Mouse (Mus musculus) MEL (cell line): Measurements from ENCODE around the gene Ostm1. TPM values are rescaled to one million over a fixed set of nuclear protein-coding genes. Genes with fewer than 3 reads are reported as not detected.

ENCODE experiments used
- DNase-seq: peaks from one replicate; pipeline ENCODE4 v3.0.0; 2011; ENCODE audit warnings: low read depth, low spot score
- H3K27ac ChIP-seq: 2 replicates; pipeline ENCODE4 v1.5.1; 2012; ENCODE audit warnings: low read depth, mild to moderate bottlenecking, control low read depth, low read length, moderate library complexity; ENCODE audit not compliant: control insufficient read depth
- H3K27me3 ChIP-seq, 2 experiments: fragments of 150-350 bp in 1 of 2; sonication (generic) in 1 of 2; 2 replicates each; pipeline ENCODE4 v1.6.1; 2012; ENCODE audit warnings: low read length in 2 of 2, mild to moderate bottlenecking in 2 of 2, improper control_type of control experiment in 1 of 2, moderate library complexity in 1 of 2; ENCODE audit not compliant: insufficient read depth in 2 of 2, control insufficient read depth in 1 of 2
- H3K36me3 ChIP-seq, 2 experiments: 2 replicates each; pipeline ENCODE4 v1.6.1; 2012 to 2014; ENCODE audit warnings: low read length in 2 of 2, improper control_type of control experiment in 1 of 2, inconsistent platforms in 1 of 2, mild to moderate bottlenecking in 1 of 2; ENCODE audit not compliant: insufficient read depth in 2 of 2, control insufficient read depth in 1 of 2
- H3K4me1 ChIP-seq, 2 experiments: fragments of 150-350 bp in 1 of 2; sonication (generic) in 1 of 2; 2 replicates each; pipeline ENCODE4 v1.6.1; 2012; ENCODE audit warnings: low read length in 2 of 2, improper control_type of control experiment in 1 of 2, mild to moderate bottlenecking in 1 of 2; ENCODE audit not compliant: insufficient read depth in 2 of 2, control insufficient read depth in 1 of 2
- H3K4me3 ChIP-seq, 2 experiments: fragments of 150-350 bp in 1 of 2; sonication (generic) in 1 of 2; 2 replicates each; pipeline ENCODE4 v1.5.1; 2012; ENCODE audit warnings: low read depth in 2 of 2, low read length in 2 of 2, mild to moderate bottlenecking in 2 of 2, moderate library complexity in 2 of 2, control low read depth in 1 of 2, improper control_type of control experiment in 1 of 2; ENCODE audit not compliant: control insufficient read depth in 1 of 2, insufficient read depth in 1 of 2
- H3K79me2 ChIP-seq: 2 replicates; pipeline ENCODE4 v1.6.1; 2012; ENCODE audit warnings: mild to moderate bottlenecking, low read length, moderate library complexity; ENCODE audit not compliant: control insufficient read depth, poor library complexity, insufficient read depth
- H3K9ac ChIP-seq: 2 replicates; pipeline ENCODE4 v1.6.1; 2012; ENCODE audit warnings: low read depth, mild to moderate bottlenecking, control low read depth, low read length, moderate library complexity; ENCODE audit not compliant: control insufficient read depth, poor library complexity, severe bottlenecking
- H3K9me3 ChIP-seq: fragments of 150-350 bp; sonication (generic); replicated peaks from 2 replicates; pipeline ENCODE4 v1.6.1; 2012; ENCODE audit warnings: mild to moderate bottlenecking, low read length, improper control_type of control experiment, moderate library complexity; ENCODE audit not compliant: insufficient read depth
- BHLHE40 ChIP-seq: IDR thresholded peaks from 2 replicates; pipeline ENCODE4 v1.6.1; 2012; ENCODE audit warnings: low read depth, mild to moderate bottlenecking, inconsistent platforms, low read length, improper control_type of control experiment, borderline replicate concordance
- CHD1 ChIP-seq: IDR thresholded peaks from 2 replicates; pipeline ENCODE4 v1.6.1; 2012; ENCODE audit warnings: low read depth, mild to moderate bottlenecking, inconsistent platforms, low read length, improper control_type of control experiment
- CHD2 ChIP-seq: IDR thresholded peaks from 2 replicates; pipeline ENCODE4 v1.6.1; 2011; ENCODE audit warnings: low read length, improper control_type of control experiment
- ELF1 ChIP-seq: IDR thresholded peaks from 2 replicates; pipeline ENCODE4 v1.6.1; 2014; ENCODE audit warnings: low read depth, mild to moderate bottlenecking, inconsistent platforms, low read length, improper control_type of control experiment, moderate library complexity
- ETS1 ChIP-seq: IDR thresholded peaks from 2 replicates; pipeline ENCODE4 v1.6.1; 2012; ENCODE audit warnings: low read depth, mild to moderate bottlenecking, inconsistent platforms, low read length, improper control_type of control experiment, moderate library complexity
- KAT2A ChIP-seq: conservative IDR thresholded peaks from 2 replicates; pipeline ENCODE4 v1.6.1; 2012; ENCODE audit warnings: low read depth, low read length, improper control_type of control experiment, inconsistent platforms
- MAFK ChIP-seq: IDR thresholded peaks from 2 replicates; pipeline ENCODE4 v1.6.1; 2011; ENCODE audit warnings: low read depth, mild to moderate bottlenecking, low read length, improper control_type of control experiment, borderline replicate concordance
- MAZ ChIP-seq: IDR thresholded peaks from 2 replicates; pipeline ENCODE4 v1.6.1; 2012; ENCODE audit warnings: low read depth, mild to moderate bottlenecking, inconsistent platforms, low read length, improper control_type of control experiment
- MEF2A ChIP-seq: IDR thresholded peaks from 2 replicates; pipeline ENCODE4 v1.6.1; 2014; ENCODE audit warnings: low read depth, mild to moderate bottlenecking, inconsistent platforms, low read length, improper control_type of control experiment; ENCODE audit not compliant: poor library complexity, insufficient replicate concordance, severe bottlenecking; ENCODE audit errors: extremely low read depth
- MXI1 ChIP-seq: IDR thresholded peaks from 2 replicates; pipeline ENCODE4 v1.6.1; 2011; ENCODE audit warnings: mild to moderate bottlenecking, low read depth, low read length, improper control_type of control experiment
- MYB ChIP-seq: IDR thresholded peaks from 2 replicates; pipeline ENCODE4 v1.6.1; 2011; ENCODE audit warnings: mild to moderate bottlenecking, low read depth, low read length, improper control_type of control experiment
- MYC ChIP-seq: IDR thresholded peaks from 2 replicates; pipeline ENCODE4 v1.6.1; 2011; ENCODE audit warnings: low read depth, mild to moderate bottlenecking, low read length, improper control_type of control experiment, moderate library complexity
- POLR2A ChIP-seq, 2 experiments: IDR thresholded peaks; 2 replicates each; pipeline ENCODE4 v1.6.1; 2011 to 2012; ENCODE audit warnings: low read length in 2 of 2, mild to moderate bottlenecking in 2 of 2, control low read depth in 1 of 2, improper control_type of control experiment in 1 of 2, low read depth in 1 of 2, moderate library complexity in 1 of 2; ENCODE audit not compliant: control insufficient read depth in 1 of 2, insufficient read depth in 1 of 2, poor library complexity in 1 of 2
- POLR2AphosphoS5 ChIP-seq: IDR thresholded peaks from 2 replicates; pipeline ENCODE4 v1.6.1; 2012; ENCODE audit warnings: low read depth, borderline replicate concordance, mild to moderate bottlenecking, inconsistent platforms, low read length, moderate library complexity, mixed read lengths
- RAD21 ChIP-seq: IDR thresholded peaks from 2 replicates; pipeline ENCODE4 v1.6.1; 2011; ENCODE audit warnings: mild to moderate bottlenecking, low read depth, low read length, improper control_type of control experiment
- RCOR1 ChIP-seq: IDR thresholded peaks from 2 replicates; pipeline ENCODE4 v1.6.1; 2012; ENCODE audit warnings: low read depth, mild to moderate bottlenecking, inconsistent platforms, low read length, improper control_type of control experiment
- SIN3A ChIP-seq: IDR thresholded peaks from 2 replicates; pipeline ENCODE4 v1.6.1; 2012; ENCODE audit warnings: low read length, improper control_type of control experiment, inconsistent platforms
- SMC3 ChIP-seq: IDR thresholded peaks from 2 replicates; pipeline ENCODE4 v1.6.1; 2011; ENCODE audit warnings: low read depth, low read length, improper control_type of control experiment
- TAL1 ChIP-seq: IDR thresholded peaks from 2 replicates; pipeline ENCODE4 v1.6.1; 2012; ENCODE audit warnings: mild to moderate bottlenecking, inconsistent platforms, low read length, moderate library complexity, mixed read lengths
- TBP ChIP-seq: IDR thresholded peaks from 2 replicates; pipeline ENCODE4 v1.8.0; 2011; ENCODE audit warnings: low read depth, low read length, improper control_type of control experiment
- TCF12 ChIP-seq: IDR thresholded peaks from 2 replicates; pipeline ENCODE4 v1.6.1; 2014; ENCODE audit warnings: low read depth, mild to moderate bottlenecking, inconsistent platforms, low read length, improper control_type of control experiment, moderate library complexity
- ZC3H11A ChIP-seq: IDR thresholded peaks from 2 replicates; pipeline ENCODE4 v1.6.1; 2012; ENCODE audit warnings: low read depth, mild to moderate bottlenecking, inconsistent platforms, low read length, improper control_type of control experiment
- ZKSCAN1 ChIP-seq: IDR thresholded peaks from 2 replicates; pipeline ENCODE4 v1.6.1; 2012; ENCODE audit warnings: low read depth, mild to moderate bottlenecking, inconsistent platforms, low read length, improper control_type of control experiment, moderate library complexity
- polyA plus RNA-seq, 2 experiments: library from polyadenylated mRNA; stranded (reverse) in 1 of 2; unstranded in 1 of 2; fragments of >175 nt in 1 of 2; fragments of >200 nt in 1 of 2; gene quantifications; 2 replicates each; pipeline versions ENCODE4 v1.2.1 to v1.2.4; 2012; ENCODE audit warnings: low replicate concordance in 2 of 2, low read depth in 1 of 2; ENCODE audit not compliant: insufficient read length in 2 of 2, insufficient read depth in 1 of 2, missing spikeins in 1 of 2
- total RNA-seq: library from RNA; depleted of rRNA; stranded (reverse); fragments of 300-350 nt; gene quantifications from 2 replicates; pipeline ENCODE4 v1.2.3, GENCODE M21; 2012

Gene Ostm1
- total and polyA plus RNA-seq, 3 experiments, result 13.9 to 17.5 TPM; not detected in 1

GRCm38 (mm10) chr10:42604874-42605273 lies 21.3 kb downstream of the Ostm1 start (continued):
- TF ChIP-seq MAZ (no peak), SIN3A (no peak), TAL1 (no peak), ETS1 (no peak), CHD2 (no peak), CHD1 (no peak), TCF12 (no peak), POLR2AphosphoS5 (no peak), MYC (0 out of 2 replicates have a peak, but pooled peaks have one; percentile 56), MXI1 (no peak), RAD21 (peak; percentile 65), RCOR1 (no peak), ZKSCAN1 (no peak), MYB (no peak), TBP (no peak), MAFK (no peak), BHLHE40 (no peak), MEF2A (no peak)

DNA sequence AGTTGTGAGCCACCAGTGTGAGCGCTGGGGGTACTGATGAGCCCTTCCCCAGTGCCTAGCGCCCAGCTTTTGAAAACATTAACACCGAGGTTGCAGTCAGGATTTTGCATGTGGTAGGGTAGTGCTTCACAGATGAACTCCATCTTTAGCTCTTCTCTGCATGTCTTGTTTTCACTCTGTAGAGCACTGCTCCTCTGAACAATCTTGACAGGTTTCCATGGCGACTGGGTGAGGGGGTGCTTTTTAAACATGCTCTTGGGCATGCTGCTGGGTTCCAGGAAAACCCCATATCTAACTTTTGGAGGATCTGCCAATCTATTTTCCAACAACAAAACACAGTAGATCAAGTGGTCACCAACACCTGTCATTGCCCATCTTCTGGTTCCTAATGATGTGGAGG lies 23.1 kb downstream of the Ostm1 start:
- Histone ChIP-seq H3K27me3 (no peaks in the 10 kb centered on the region), H3K27ac (no peak overlapping the region), H3K9ac (no peak overlapping the region), H3K4me1 (no peaks in the 10 kb centered on the region), H3K79me2 (no peaks in the 10 kb centered on the region), H3K4me3 (no peak overlapping the region), H3K36me3 (no peaks in the 10 kb centered on the region), H3K9me3 (no peaks in the 10 kb centered on the region)
- no peak for TF ChIP-seq ELF1
- TF ChIP-seq ZC3H11A, result no peak
- TF ChIP-seq KAT2A, result no peak
- TF ChIP-seq BHLHE40, result no peak
- no peak for TF ChIP-seq MAFK
- TF ChIP-seq POLR2A (IDR thresholded peaks at IDR 0.05; ENCODE audit: control insufficient read depth in 1 of 2, insufficient read depth in 1 of 2, low read depth in 1 of 2, low read length in 2 of 2, poor library complexity in 1 of 2), result no peak
- no peak for TF ChIP-seq ZKSCAN1
- no peak for TF ChIP-seq SMC3
- no peak for TF ChIP-seq RAD21
- no peak for DNase-seq
